Mouse (Mus musculus): ENCODE data around the gene Gm3646.

- TF ChIP-seq POLR2A (IDR thresholded peaks at IDR 0.05; ENCODE audit: low read depth, low read length), result no peak
- TF ChIP-seq CTCF (IDR thresholded peaks at IDR 0.05; ENCODE audit: extremely low read depth, insufficient read length, insufficient replicate concordance, low read depth, low read length), result no peak
Measured at GRCm38 (mm10) chr1:39760181-39760715, 44.9 kb downstream of the Gm3646 start.

All from small intestine, adult 2 months (tissue).